Mouse (Mus musculus): Measurements from ENCODE around the gene Nrg3.

- TF ChIP-seq CTCF (conservative IDR thresholded peaks at IDR 0.05; ENCODE audit: insufficient read depth, insufficient read length, low read depth, low read length) (no peak), POLR2A (IDR thresholded peaks at IDR 0.05; ENCODE audit: low read depth, low read length) (no peak)
Measured at GRCm38 (mm10) chr14:38554636-38555035, 918.3 kb downstream of the Nrg3 start.

Measured in kidney, adult 2 months (tissue).